Mouse (Mus musculus) G1E (cell line): ENCODE results near the gene Arhgap18. TPM values are rescaled to one million over a fixed set of nuclear protein-coding genes. Genes with fewer than 3 reads are reported as not detected.

ENCODE experiments used
- ATAC-seq: 2 replicates; pipeline ENCODE4 v1.8.0; 2016; ENCODE audit warnings: mild to moderate bottlenecking; ENCODE audit not compliant: insufficient number of reproducible peaks, poor library complexity, low FRiP score, severe bottlenecking; ENCODE audit errors: extremely low read depth
- DNase-seq: peaks from one replicate; pipeline ENCODE4 v3.0.0; 2012; ENCODE audit warnings: low spot score
- H3K27me3 ChIP-seq: 2 replicates; pipeline ENCODE4 v1.6.1; 2012; ENCODE audit warnings: mild to moderate bottlenecking, low read length, inconsistent platforms; ENCODE audit not compliant: insufficient read depth
- H3K36me3 ChIP-seq: replicated peaks from 2 replicates; pipeline ENCODE3; 2012; ENCODE audit warnings: mild to moderate bottlenecking, inconsistent platforms
- H3K4me1 ChIP-seq: 2 replicates; pipeline ENCODE4 v1.6.1; 2012; ENCODE audit warnings: low read depth, low read length, inconsistent platforms, mixed read lengths; ENCODE audit not compliant: insufficient read depth
- H3K4me3 ChIP-seq: 2 replicates; pipeline ENCODE4 v1.5.1; 2012; ENCODE audit warnings: low read depth, mild to moderate bottlenecking, inconsistent platforms, low read length, moderate library complexity, mixed read lengths
- H3K9me3 ChIP-seq: replicated peaks from 2 replicates; pipeline ENCODE4 v1.6.1; 2012; ENCODE audit warnings: inconsistent platforms
- CTCF ChIP-seq: IDR thresholded peaks from 2 replicates; pipeline ENCODE4 v1.5.1; 2012; ENCODE audit warnings: low read depth, low read length, inconsistent platforms, mixed read lengths
- GATA1 ChIP-seq: IDR thresholded peaks from 2 replicates; pipeline ENCODE4 v1.6.1; 2012; ENCODE audit warnings: borderline replicate concordance, low read length, inconsistent platforms, mixed read lengths
- GATA2 ChIP-seq: IDR thresholded peaks from 2 replicates; pipeline ENCODE4 v1.6.1; 2012; ENCODE audit warnings: low read depth, low read length, inconsistent platforms, borderline replicate concordance
- POLR2AphosphoS5 ChIP-seq: IDR thresholded peaks from 2 replicates; pipeline ENCODE4 v1.6.1; 2012; ENCODE audit warnings: low read depth, low read length, inconsistent platforms; ENCODE audit not compliant: insufficient replicate concordance
- TAL1 ChIP-seq: conservative IDR thresholded peaks from 2 replicates; pipeline ENCODE4 v1.6.1; 2012; ENCODE audit warnings: low read depth, low read length, inconsistent platforms, mixed read lengths
- polyA plus RNA-seq: library from polyadenylated mRNA; stranded (reverse); fragments of >175 nt; gene quantifications from 2 replicates; pipeline ENCODE4 v1.2.3, GENCODE M21; 2012
- total RNA-seq, 2 experiments: library from RNA; stranded (forward) in 1 of 2; stranded (reverse) in 1 of 2; fragments of 200-1000 nt in 1 of 2; fragments of >200 nt in 1 of 2; fragmentation: Nextera tagmentation in 1 of 2; gene quantifications; 2 replicates each; pipeline ENCODE4 v1.2.3; 2014 to 2017

The Arhgap18 gene
- total and polyA plus RNA-seq, 3 experiments: 0.03 to 5.0 TPM; not detected in 1

GRCm38 (mm10) chr10:26761991-26762903 lies 9.0 kb downstream of the Arhgap18 start:
- no peaks in the 10 kb centered on the region for H3K27me3 ChIP-seq
- TF ChIP-seq POLR2AphosphoS5 (no peak), TAL1 (no peak), GATA2 (no peak), CTCF (no peak), GATA1 (no peak)
- H3K4me1 ChIP-seq: no peaks in the 10 kb centered on the region
- H3K36me3 ChIP-seq: no peaks in the 10 kb centered on the region
- ATAC-seq: no peak
- H3K4me3 ChIP-seq: no peak overlapping the region
- no peak for DNase-seq
- H3K9me3 ChIP-seq: 0 out of 2 replicates have a peak, but pooled peaks cover 4% of the 10 kb centered on the region

- TF ChIP-seq TAL1: no peak
- TF ChIP-seq POLR2AphosphoS5: no peak
- no peak for TF ChIP-seq GATA2
- no peak for TF ChIP-seq GATA1
- TF ChIP-seq CTCF: no peak
- Histone ChIP-seq H3K4me1 (no peaks in the 10 kb centered on the region), H3K27me3 (no peaks in the 10 kb centered on the region), H3K9me3 (0 out of 2 replicates have a peak, but pooled peaks cover 2% of the 10 kb centered on the region), H3K36me3 (no peaks in the 10 kb centered on the region), H3K4me3 (no peak overlapping the region)
- ATAC-seq (no peak), DNase-seq (no peak)
Measured at GRCm38 (mm10) chr10:26767196-26767595, 14.0 kb downstream of the Arhgap18 start.

DNA sequence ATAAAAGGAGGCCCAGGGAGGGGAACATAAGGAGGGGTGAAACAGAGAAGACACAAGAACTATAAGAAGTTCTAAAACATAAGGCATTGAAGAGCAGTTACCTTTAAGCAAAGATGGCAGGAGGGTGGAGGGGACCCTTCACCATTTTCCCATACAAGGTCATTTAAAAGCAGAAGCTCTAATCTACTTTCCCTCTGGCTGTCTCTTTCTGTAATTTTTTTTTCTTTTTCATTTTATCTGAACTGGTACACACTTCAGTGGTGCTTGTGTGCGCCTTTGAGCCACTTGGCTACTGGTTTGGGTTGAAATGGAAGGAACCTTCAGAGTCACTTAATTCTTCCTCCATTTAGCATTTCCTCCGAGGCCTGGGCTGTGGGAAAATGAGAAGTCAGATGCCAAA lies 15.7 kb downstream of the Arhgap18 start:
- Histone ChIP-seq H3K36me3 (no peaks in the 10 kb centered on the region), H3K4me1 (no peaks in the 10 kb centered on the region), H3K4me3 (no peak overlapping the region), H3K9me3 (peaks cover 5% of the 10 kb centered on the region; the same call in 1 of the 2 replicates), H3K27me3 (no peaks in the 10 kb centered on the region)
- TF ChIP-seq POLR2AphosphoS5: no peak
- TF ChIP-seq GATA1: no peak
- no peak for TF ChIP-seq GATA2
- TF ChIP-seq CTCF: no peak
- no peak for TF ChIP-seq TAL1
- DNase-seq: no peak
- no peak for ATAC-seq

DNA sequence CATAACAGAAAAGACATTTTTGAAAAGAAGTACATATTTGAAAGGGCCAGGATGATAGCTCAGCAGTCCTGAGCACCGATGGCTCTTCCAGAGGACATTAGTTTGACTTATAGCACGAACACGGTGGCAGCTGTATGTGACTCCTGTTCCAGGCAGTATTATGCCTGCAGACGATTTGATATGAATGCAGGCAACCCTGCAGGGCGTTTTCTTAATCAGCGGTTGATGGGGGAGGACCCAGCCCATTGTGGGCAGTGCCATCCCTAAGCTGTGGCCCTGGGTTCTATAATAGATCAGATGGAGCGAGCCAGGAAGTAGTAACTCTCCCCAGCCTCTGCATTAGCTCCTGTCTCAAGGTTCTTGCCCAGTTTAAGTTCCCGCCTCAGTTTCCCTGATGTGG lies 16.8 kb downstream of the Arhgap18 start:
- Histone ChIP-seq H3K9me3 (peaks cover 5% of the 10 kb centered on the region; the same call in 1 of the 2 replicates), H3K4me1 (no peaks in the 10 kb centered on the region), H3K27me3 (no peaks in the 10 kb centered on the region), H3K36me3 (no peaks in the 10 kb centered on the region), H3K4me3 (no peak overlapping the region)
- no peak for ATAC-seq
- no peak for DNase-seq
- no peak for TF ChIP-seq TAL1
- no peak for TF ChIP-seq POLR2AphosphoS5
- no peak for TF ChIP-seq CTCF
- no peak for TF ChIP-seq GATA2

DNA sequence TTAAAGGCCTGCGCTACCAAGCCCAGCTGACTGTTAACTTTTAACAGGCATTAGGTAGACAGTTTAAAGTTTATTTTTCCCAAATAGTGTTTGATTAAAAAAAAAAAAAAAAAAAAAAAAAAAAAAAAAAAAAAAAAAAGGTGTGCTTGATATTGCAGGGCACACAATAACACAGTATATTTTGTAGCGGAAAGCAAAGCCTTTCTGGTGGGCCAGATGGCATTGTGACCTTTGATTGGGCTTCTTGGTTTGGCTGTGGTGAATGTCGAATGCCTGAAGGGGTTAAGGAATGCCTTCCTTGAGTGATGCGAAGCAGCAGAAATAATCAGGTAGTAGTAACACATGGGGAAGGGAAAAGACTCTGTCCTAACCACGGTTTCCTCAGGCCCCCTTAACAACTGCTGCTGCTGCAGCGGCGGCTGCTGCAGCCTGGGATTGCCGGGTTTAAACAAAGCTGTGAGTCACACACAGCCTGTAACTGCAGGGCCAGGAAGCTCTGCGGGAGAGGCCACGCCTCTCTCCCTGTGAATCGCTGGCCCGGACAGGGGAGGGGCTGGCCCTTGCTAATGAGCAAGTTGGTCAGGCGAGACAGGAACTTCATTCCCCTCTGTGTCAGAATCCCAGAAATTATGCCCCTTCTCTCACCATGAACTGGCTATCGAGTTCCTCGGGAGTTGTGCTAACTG lies 18.9 kb downstream of the Arhgap18 start:
- ATAC-seq (peak; percentile 69), DNase-seq (no peak)
- H3K27me3 ChIP-seq: no peaks in the 10 kb centered on the region
- H3K4me3 ChIP-seq: no peak overlapping the region
- H3K4me1 ChIP-seq: no peaks in the 10 kb centered on the region
- H3K36me3 ChIP-seq: no peaks in the 10 kb centered on the region
- H3K9me3 ChIP-seq: peaks cover 3% of the 10 kb centered on the region; the same call in 1 of the 2 replicates
- no peak for TF ChIP-seq POLR2AphosphoS5
- no peak for TF ChIP-seq GATA1
- no peak for TF ChIP-seq CTCF
- no peak for TF ChIP-seq TAL1
- TF ChIP-seq GATA2: no peak

DNA sequence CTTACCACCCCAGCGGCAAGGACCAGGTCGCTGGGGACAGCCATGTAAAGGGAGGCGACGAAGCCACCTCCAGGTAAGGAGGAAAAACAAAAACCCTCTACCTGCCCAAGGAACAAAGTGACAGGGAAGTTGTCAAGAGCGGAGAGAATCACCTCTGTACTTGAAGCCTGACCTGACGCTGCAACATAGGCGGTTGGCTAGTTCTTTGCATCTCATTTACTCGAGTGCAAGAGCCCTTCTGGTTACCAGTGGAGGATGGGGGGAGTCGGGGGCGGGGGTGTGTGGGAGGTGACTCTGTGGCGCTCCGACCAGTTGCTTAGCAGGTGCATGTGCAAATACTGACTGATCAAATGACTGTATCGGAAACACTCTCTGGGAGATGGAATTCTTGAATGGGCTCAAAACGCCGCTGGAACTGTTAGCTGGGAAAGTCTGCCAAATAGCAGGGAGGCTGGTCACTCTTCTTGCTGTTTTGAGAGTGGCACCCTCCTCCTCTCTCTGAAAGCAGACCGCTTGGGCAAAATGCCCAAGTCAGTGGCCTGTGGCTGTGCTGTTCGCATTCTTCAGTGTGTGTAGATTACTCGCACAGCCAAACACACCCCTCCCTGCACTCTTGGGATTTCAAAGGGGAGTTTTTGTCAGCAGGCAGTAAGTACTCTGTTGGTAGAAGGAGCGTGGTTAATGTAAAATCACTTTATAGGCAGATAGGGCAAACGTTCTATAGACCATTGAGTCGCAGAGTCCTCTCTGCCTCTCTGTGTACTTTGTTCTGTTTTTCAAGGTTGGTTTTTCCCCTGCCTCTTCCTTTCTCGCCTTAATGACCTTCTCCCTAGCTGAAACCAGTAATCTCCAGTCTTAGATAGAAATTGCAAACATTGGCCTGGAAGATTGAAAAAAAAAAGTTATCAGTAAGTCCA lies 19.7 kb downstream of the Arhgap18 start:
- no peaks in the 10 kb centered on the region for H3K36me3 ChIP-seq
- H3K4me1 ChIP-seq: no peaks in the 10 kb centered on the region
- H3K27me3 ChIP-seq: no peaks in the 10 kb centered on the region
- ATAC-seq: no peak
- DNase-seq: no peak
- no peak overlapping the region for H3K4me3 ChIP-seq
- H3K9me3 ChIP-seq: peaks cover 3% of the 10 kb centered on the region; the same call in 1 of the 2 replicates
- no peak for TF ChIP-seq GATA1
